Mouse (Mus musculus) limb, embryonic 10.5 days (tissue): Measurements from ENCODE around the gene Ppm1d. TPM values are rescaled to one million over a fixed set of nuclear protein-coding genes. Genes with fewer than 3 reads are reported as not detected.

Experiments
- DNase-seq: peaks from one replicate; pipeline ENCODE4 v3.0.0-alpha.2; 2017; ENCODE audit warnings: low spot score
- H3K27ac ChIP-seq: fragments of 300-500 bp; sonication (generic); 2 replicates; pipeline ENCODE4 v1.5.1; 2016; ENCODE audit warnings: mild to moderate bottlenecking
- H3K27me3 ChIP-seq: fragments of 300-500 bp; sonication (generic); 2 replicates; pipeline ENCODE4 v1.6.1; 2016; ENCODE audit warnings: low read depth, mild to moderate bottlenecking; ENCODE audit not compliant: poor library complexity, severe bottlenecking
- H3K36me3 ChIP-seq: fragments of 300-500 bp; sonication (generic); 2 replicates; pipeline ENCODE4 v1.6.1; 2016; ENCODE audit warnings: mild to moderate bottlenecking, moderate library complexity
- H3K4me1 ChIP-seq: fragments of 300-500 bp; sonication (generic); 2 replicates; pipeline ENCODE4 v1.6.1; 2016
- H3K4me3 ChIP-seq: fragments of 300-500 bp; sonication (generic); 2 replicates; pipeline ENCODE4 v1.5.1; 2016; ENCODE audit warnings: mild to moderate bottlenecking, moderate library complexity
- H3K9me3 ChIP-seq: fragments of 300-500 bp; sonication (generic); replicated peaks from 2 replicates; pipeline ENCODE4 v1.6.1; 2016; ENCODE audit warnings: mild to moderate bottlenecking
- WGBS: fragments of 180-500 bp; shearing (Covaris S2); methylation state at CpG from one replicate; pipeline ENCODE4 v1.1.7; 2016; 5-methylcytosine and 5-hydroxymethylcytosine counted together
- polyA plus RNA-seq: library from polyadenylated mRNA; unstranded; fragments of >200 nt; fragmentation: Nextera tagmentation; extraction: Ambion mirVana; gene quantifications from 2 replicates; pipeline ENCODE4 v1.2.1, GENCODE M21; 2016

Gene Ppm1d
- polyA plus RNA-seq, 1 experiment from 2014 or later, result 24.7 TPM

GRCm38 (mm10) chr11:85393990-85394389, 82.9 kb downstream of the Ppm1d start:
- H3K27me3 ChIP-seq, result no peaks in the 10 kb centered on the region
- no peak overlapping the region for H3K4me3 ChIP-seq
- no peak overlapping the region for H3K27ac ChIP-seq
- no peaks in the 10 kb centered on the region for H3K36me3 ChIP-seq
- no peaks in the 10 kb centered on the region for H3K9me3 ChIP-seq
- WGBS, result 76% methylated on average over 3 of the region's 3 CpGs
- peaks cover 20% of the 10 kb centered on the region for H3K4me1 ChIP-seq
- no peak for DNase-seq

GRCm38 (mm10) chr11:85395361-85395760, 84.3 kb downstream of the Ppm1d start:
- no peak for DNase-seq

More at GRCm38 (mm10) chr11:85395361-85395760, 84.3 kb downstream of the Ppm1d start:
- H3K9me3 ChIP-seq, result no peaks in the 10 kb centered on the region
- H3K27ac ChIP-seq, result peak overlapping the region; percentile 67
- no peaks in the 10 kb centered on the region for H3K36me3 ChIP-seq
- no peak overlapping the region for H3K4me3 ChIP-seq
- 43% methylated on average over 7 of the region's 7 CpGs for WGBS
- H3K27me3 ChIP-seq, result no peaks in the 10 kb centered on the region
- peaks cover 20% of the 10 kb centered on the region for H3K4me1 ChIP-seq

Other genes with a start within 250 kb of the Ppm1d start
- 2.9 and 4.5 TPM in 2 replicates for gene Usp32, start 171.1 kb upstream of the Ppm1d start, polyA plus RNA-seq
- gene 1700125H20Rik, start 140.8 kb upstream of the Ppm1d start, polyA plus RNA-seq, result 0.39 TPM in 1 of 2 replicates, not detected in the other
- gene Appbp2, start 76.1 kb upstream of the Ppm1d start, polyA plus RNA-seq, result 39.3 and 42.8 TPM in 2 replicates
- gene Bcas3, start 41.9 kb downstream of the Ppm1d start, polyA plus RNA-seq, result 21.2 and 26.5 TPM in 2 replicates